Mouse (Mus musculus) forebrain, embryonic 16.5 days (tissue): ENCODE results near the gene C1qtnf2. TPM values are rescaled to one million over a fixed set of nuclear protein-coding genes. Genes with fewer than 3 reads are reported as not detected.

Experiments used
- polyA plus RNA-seq: library from polyadenylated mRNA; unstranded; fragments of >200 nt; fragmentation: Nextera tagmentation; extraction: Ambion mirVana; gene quantifications from 2 replicates; pipeline ENCODE4 v1.2.1, GENCODE M21; 2015

The C1qtnf2 gene
- polyA plus RNA-seq, 1 experiment from 2014 or later: 5.9 TPM

Other genes with a start within 250 kb of the C1qtnf2 start
- gene Pttg1, start 48.0 kb upstream of the C1qtnf2 start, polyA plus RNA-seq: 27.0 and 32.7 TPM in 2 replicates
- 76.9 and 87.8 TPM in 2 replicates for gene Slu7, start 40.5 kb upstream of the C1qtnf2 start, polyA plus RNA-seq
- gene Ccnjl, start 54.5 kb downstream of the C1qtnf2 start, polyA plus RNA-seq: 9.5 and 13.5 TPM in 2 replicates
- gene 4933415A04Rik, start 112.8 kb downstream of the C1qtnf2 start, polyA plus RNA-seq: 2.7 and 3.3 TPM in 2 replicates
- gene Fabp6, start 127.3 kb downstream of the C1qtnf2 start, polyA plus RNA-seq: not detected in 2 replicates
- gene Pwwp2a, start 207.7 kb downstream of the C1qtnf2 start, polyA plus RNA-seq: 26.7 and 26.8 TPM in 2 replicates